Mouse (Mus musculus) liver, embryonic 11.5 days (tissue): ENCODE results near the gene Slc35a3. TPM values are rescaled to one million over a fixed set of nuclear protein-coding genes. Genes with fewer than 3 reads are reported as not detected.
A peak's percentile ranks its signal among the peaks of the same experiment; 100 is the strongest.
"Not testable (repeated sequence)": the region's sequence is repeated elsewhere in the genome, so short reads cannot be mapped to it uniquely, and the experiment has no call there.

Source experiments
- ATAC-seq: fragments of 200-750 bp; cut with Nextera tagmentation; replicated peaks from 2 replicates; pipeline ENCODE4 v1.8.0; 2017; ENCODE audit warnings: moderate number of reproducible peaks, mild to moderate bottlenecking, moderate TSS enrichment, moderate library complexity; ENCODE audit not compliant: low FRiP score
- DNase-seq: peaks from one replicate; pipeline ENCODE4 v3.0.0-alpha.2; 2017; ENCODE audit warnings: low spot score
- H3K27ac ChIP-seq: fragments of 300-500 bp; sonication (generic); 2 replicates; pipeline ENCODE4 v1.5.1; 2014; ENCODE audit warnings: mild to moderate bottlenecking, low read depth, low read length, control low read depth
- H3K27me3 ChIP-seq: fragments of 300-500 bp; sonication (generic); replicated peaks from 2 replicates; pipeline ENCODE4 v1.6.1; 2014; ENCODE audit warnings: low read length, mixed read lengths; ENCODE audit not compliant: control insufficient read depth, insufficient read depth
- H3K36me3 ChIP-seq: fragments of 300-500 bp; sonication (generic); 2 replicates; pipeline ENCODE4 v1.6.1; 2014; ENCODE audit warnings: mild to moderate bottlenecking, low read length, moderate library complexity, mixed read lengths; ENCODE audit not compliant: control insufficient read depth, insufficient read depth
- H3K4me1 ChIP-seq: fragments of 300-500 bp; sonication (generic); replicated peaks from 2 replicates; pipeline ENCODE4 v1.6.1; 2014; ENCODE audit warnings: low read length, mixed read lengths; ENCODE audit not compliant: control insufficient read depth, insufficient read depth
- H3K4me2 ChIP-seq: fragments of 300-500 bp; sonication (generic); 2 replicates; pipeline ENCODE4 v1.6.1; 2014; ENCODE audit warnings: mild to moderate bottlenecking, control low read depth, moderate library complexity
- H3K4me3 ChIP-seq: fragments of 300-500 bp; sonication (generic); 2 replicates; pipeline ENCODE4 v1.5.1; 2014; ENCODE audit warnings: low read depth, low read length, control low read depth
- H3K9ac ChIP-seq: fragments of 300-500 bp; sonication (generic); 2 replicates; pipeline ENCODE4 v1.6.1; 2014; ENCODE audit warnings: low read depth, low read length, control low read depth
- H3K9me3 ChIP-seq: fragments of 300-500 bp; sonication (generic); 2 replicates; pipeline ENCODE4 v1.6.1; 2016; ENCODE audit warnings: low read length, inconsistent platforms, mixed read lengths; ENCODE audit not compliant: control insufficient read depth
- WGBS: fragments of 180-500 bp; shearing (Covaris S2); extraction: QIAGEN DNeasy Blood & Tissue Kit; methylation state at CpG from one replicate; pipeline ENCODE4 v1.1.7; 2014; 5-methylcytosine and 5-hydroxymethylcytosine counted together
- polyA plus RNA-seq: library from polyadenylated mRNA; unstranded; fragments of >200 nt; fragmentation: Nextera tagmentation; extraction: Ambion mirVana; gene quantifications from 2 replicates; pipeline ENCODE4 v1.2.1, GENCODE M21; 2014

Slc35a3 gene
- polyA plus RNA-seq, 1 experiment from 2014 or later: 20.0 TPM

- Histone ChIP-seq H3K27ac (no peak within 1 kb of the TSS), H3K9ac (no peak within 1 kb of the TSS), H3K4me2 (no peak within 1 kb of the TSS), H3K9me3 (no peaks in the 10 kb centered on the region), H3K4me3 (no peak within 1 kb of the TSS), H3K36me3 (peaks cover 3% of the 10 kb centered on the region; the same call in 1 of the 2 replicates), H3K4me1 (no peaks in the 10 kb centered on the region), H3K27me3 (no peaks in the 10 kb centered on the region)
- ATAC-seq (no peak), DNase-seq (no peak)
- 88% methylated on average over 1 of the region's 1 CpGs for WGBS
Observed at GRCm38 (mm10) chr3:116681160-116681559, 31.5 kb downstream of the Slc35a3 start, which contains the start of gene Gm43191. Gm43191 (minus strand) TSS chr3:116681260.

GRCm38 (mm10) chr3:116664281-116664680, 48.4 kb downstream of the Slc35a3 start:
- not testable (repeated sequence) for H3K9me3 ChIP-seq, H3K27ac ChIP-seq, ATAC-seq, H3K27me3 ChIP-seq, H3K4me3 ChIP-seq, H3K4me2 ChIP-seq, H3K9ac ChIP-seq, DNase-seq, H3K36me3 ChIP-seq
- H3K4me1 ChIP-seq: peaks cover 13% of the 10 kb centered on the region
- WGBS: 87% methylated on average over 9 of the region's 9 CpGs

DNA sequence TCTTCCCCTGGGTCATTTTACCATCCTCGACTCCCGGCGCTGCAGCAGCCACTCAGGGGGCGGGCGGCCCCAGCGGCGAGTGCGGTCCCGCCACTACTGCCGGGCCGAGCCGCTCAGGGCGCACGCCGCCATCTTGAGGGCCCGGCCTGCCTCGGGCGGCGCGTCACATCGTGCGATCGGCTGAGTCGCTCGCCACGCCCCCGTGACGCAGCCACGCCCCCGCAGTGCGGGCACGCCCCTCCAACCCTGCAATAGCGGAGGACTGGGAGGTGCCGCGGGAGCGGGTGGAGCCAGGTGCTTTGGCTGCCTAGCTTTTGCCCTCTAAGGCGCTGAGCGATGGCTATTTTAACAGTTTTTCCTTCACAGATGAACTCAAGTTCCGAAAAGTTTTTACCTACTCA, 50.2 kb downstream of the Slc35a3 start, which contains the start of gene Mfsd14a:
Gene Mfsd14a (minus strand): TSS at position 215 of the 401 bp plus-strand sequence.
- H3K36me3 ChIP-seq: peaks cover under 1% of the 10 kb centered on the region; the same call in 1 of the 2 replicates
- peak within 1 kb of the TSS; percentile 96 for H3K9ac ChIP-seq
- H3K4me3 ChIP-seq: peak within 1 kb of the TSS; percentile 96
- H3K9me3 ChIP-seq: no peaks in the 10 kb centered on the region
- H3K27me3 ChIP-seq: no peaks in the 10 kb centered on the region
- WGBS: under 1% methylated on average over 39 of the region's 39 CpGs
- peak within 1 kb of the TSS; percentile 93 for H3K27ac ChIP-seq
- DNase-seq: peak; percentile 99
- peaks cover 26% of the 10 kb centered on the region for H3K4me1 ChIP-seq
- peak within 1 kb of the TSS; percentile 74 for H3K4me2 ChIP-seq
- ATAC-seq: peak; percentile 98

GRCm38 (mm10) chr3:116661870-116662414, 50.7 kb downstream of the Slc35a3 start:
- Histone ChIP-seq H3K27ac (peak overlapping the region; percentile 93), H3K27me3 (no peaks in the 10 kb centered on the region), H3K4me3 (peak overlapping the region; percentile 96), H3K4me2 (peak overlapping the region; percentile 60), H3K36me3 (no peaks in the 10 kb centered on the region), H3K9ac (peak overlapping the region; percentile 96), H3K4me1 (peaks cover 28% of the 10 kb centered on the region), H3K9me3 (no peaks in the 10 kb centered on the region)
- DNase-seq (peak; percentile 72), ATAC-seq (peak; percentile 80)
- under 1% methylated on average over 67 of the region's 68 CpGs for WGBS

GRCm38 (mm10) chr3:116661288-116661869, 51.3 kb downstream of the Slc35a3 start:
- no peaks in the 10 kb centered on the region for H3K9me3 ChIP-seq
- H3K9ac ChIP-seq: peak overlapping the region; percentile 96
- peak overlapping the region; percentile 93 for H3K27ac ChIP-seq
- 5% methylated on average over 16 of the region's 16 CpGs for WGBS
- H3K4me2 ChIP-seq: peak overlapping the region; percentile 60
- ATAC-seq: no peak
- peaks cover 28% of the 10 kb centered on the region for H3K4me1 ChIP-seq
- H3K36me3 ChIP-seq: no peaks in the 10 kb centered on the region
- no peaks in the 10 kb centered on the region for H3K27me3 ChIP-seq
- H3K4me3 ChIP-seq: peak overlapping the region; percentile 96
- DNase-seq: no peak

GRCm38 (mm10) chr3:116659856-116660430, 52.7 kb downstream of the Slc35a3 start:
- Histone ChIP-seq H3K27ac (no peak overlapping the region), H3K9ac (no peak overlapping the region), H3K4me2 (peak overlapping the region; percentile 60), H3K4me3 (peak overlapping the region; percentile 96; the same call in 1 of the 2 replicates), H3K9me3 (no peaks in the 10 kb centered on the region), H3K36me3 (no peaks in the 10 kb centered on the region), H3K4me1 (peaks cover 31% of the 10 kb centered on the region), H3K27me3 (no peaks in the 10 kb centered on the region)
- DNase-seq (no peak), ATAC-seq (no peak)
- WGBS: 74% methylated on average over 13 of the region's 13 CpGs

GRCm38 (mm10) chr3:116658928-116659565, 53.6 kb downstream of the Slc35a3 start:
- H3K4me1 ChIP-seq: peaks cover 32% of the 10 kb centered on the region

GRCm38 (mm10) chr3:116656184-116656965, 56.3 kb downstream of the Slc35a3 start:
- Histone ChIP-seq H3K9ac (no peak overlapping the region), H3K9me3 (no peaks in the 10 kb centered on the region), H3K36me3 (no peaks in the 10 kb centered on the region), H3K4me1 (peaks cover 42% of the 10 kb centered on the region), H3K27ac (no peak overlapping the region), H3K4me2 (no peak overlapping the region), H3K4me3 (no peak overlapping the region), H3K27me3 (no peaks in the 10 kb centered on the region)
- DNase-seq (no peak), ATAC-seq (no peak)
- WGBS: 75% methylated on average over 7 of the region's 7 CpGs

More at GRCm38 (mm10) chr3:116658928-116659565, 53.6 kb downstream of the Slc35a3 start:
- no peak for DNase-seq
- H3K9ac ChIP-seq: no peak overlapping the region
- no peaks in the 10 kb centered on the region for H3K36me3 ChIP-seq
- H3K9me3 ChIP-seq: no peaks in the 10 kb centered on the region
- 76% methylated on average over 15 of the region's 15 CpGs for WGBS
- no peak overlapping the region; the same call in 1 of the 2 replicates for H3K27ac ChIP-seq
- no peaks in the 10 kb centered on the region for H3K27me3 ChIP-seq
- ATAC-seq: no peak
- H3K4me3 ChIP-seq: no peak overlapping the region
- peak overlapping the region; percentile 28 for H3K4me2 ChIP-seq
